Mouse (Mus musculus) ES-Bruce4 (cell line): ENCODE measurements around the gene Ceacam2.

Source experiments
- CTCF ChIP-seq: IDR thresholded peaks from one replicate; pipeline ENCODE4 v1.8.1; 2011; ENCODE audit warnings: low read depth, low read length
- EP300 ChIP-seq: IDR thresholded peaks from 2 replicates; pipeline ENCODE4 v1.6.1; 2011; ENCODE audit warnings: low read depth, low read length; ENCODE audit not compliant: insufficient read depth

- TF ChIP-seq CTCF (no peak), EP300 (no peak)
Measured at GRCm38 (mm10) chr7:25585351-25586204, 45.9 kb upstream of the Ceacam2 start.
